Mouse (Mus musculus) cerebellum, adult 18-20 months (tissue): ENCODE measurements around the gene Ubac2.

Source experiments
- DNase-seq, 2 experiments: peaks; one replicate each; pipeline ENCODE4 v3.0.0; 2021

Gene Ubac2

DNA sequence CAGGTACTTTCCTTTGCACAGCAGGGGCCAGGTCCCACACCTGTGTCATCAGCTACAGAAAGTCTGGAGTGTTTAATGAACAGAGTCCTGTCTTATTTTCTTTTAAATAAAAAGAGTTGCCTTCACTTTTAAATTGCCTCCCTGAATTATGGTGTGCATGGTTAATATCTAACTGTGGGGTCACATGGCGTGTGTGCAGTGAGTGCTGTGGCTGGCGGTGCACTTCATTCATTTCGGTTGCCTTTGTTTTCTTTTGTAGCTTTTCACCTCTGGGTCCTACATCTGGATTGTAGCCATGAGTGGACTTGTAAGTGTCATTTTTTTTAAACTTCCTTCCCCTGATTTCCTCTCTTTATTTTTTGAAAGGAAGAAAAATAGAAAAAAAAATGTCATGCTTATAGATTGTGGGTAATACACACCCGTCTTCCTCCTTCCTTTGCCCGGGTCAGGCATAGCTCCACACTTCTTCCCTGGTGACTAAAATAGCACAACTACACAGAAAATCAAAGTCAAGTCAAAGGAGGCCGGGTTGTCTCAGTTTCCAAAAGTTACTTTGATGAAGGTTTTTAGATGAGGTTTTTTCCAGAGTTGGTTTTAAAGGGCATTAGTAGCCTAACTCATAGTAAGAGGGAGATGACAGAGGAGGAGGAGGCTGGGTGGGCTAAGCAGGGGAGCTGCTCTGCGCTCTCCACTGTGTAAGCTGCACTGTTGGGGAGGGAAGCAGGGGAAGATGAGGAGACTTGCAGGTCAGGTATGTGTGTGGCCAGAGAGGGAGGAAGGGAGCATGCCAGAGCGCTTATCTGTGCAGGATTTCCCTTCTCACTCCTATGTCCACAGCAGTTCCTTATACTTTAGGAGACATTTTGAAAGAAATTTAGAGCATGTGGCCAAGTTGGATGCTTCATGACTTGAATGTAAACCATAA is 104.9 kb downstream of the Ubac2 start:
- DNase-seq = no peak

DNA sequence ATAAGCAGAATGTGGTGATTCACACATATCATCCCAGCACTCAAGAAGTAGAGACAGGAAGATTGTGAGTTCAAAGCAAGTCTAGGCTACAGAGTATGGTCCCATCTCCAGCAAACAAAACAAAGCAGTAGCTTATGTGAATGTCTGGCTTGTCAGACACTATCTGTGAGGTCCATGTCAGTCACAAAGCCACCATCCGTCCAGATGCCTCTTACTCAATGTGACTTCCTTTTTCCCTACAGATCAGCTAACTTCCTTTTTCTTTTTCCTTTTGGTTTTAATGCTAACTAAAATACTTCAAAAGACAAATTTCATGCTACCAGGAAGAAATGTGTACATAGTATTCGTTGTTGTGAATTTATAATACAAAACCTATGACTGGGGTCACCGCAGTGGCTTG is 107.1 kb downstream of the Ubac2 start:
- no peak for DNase-seq

DNA sequence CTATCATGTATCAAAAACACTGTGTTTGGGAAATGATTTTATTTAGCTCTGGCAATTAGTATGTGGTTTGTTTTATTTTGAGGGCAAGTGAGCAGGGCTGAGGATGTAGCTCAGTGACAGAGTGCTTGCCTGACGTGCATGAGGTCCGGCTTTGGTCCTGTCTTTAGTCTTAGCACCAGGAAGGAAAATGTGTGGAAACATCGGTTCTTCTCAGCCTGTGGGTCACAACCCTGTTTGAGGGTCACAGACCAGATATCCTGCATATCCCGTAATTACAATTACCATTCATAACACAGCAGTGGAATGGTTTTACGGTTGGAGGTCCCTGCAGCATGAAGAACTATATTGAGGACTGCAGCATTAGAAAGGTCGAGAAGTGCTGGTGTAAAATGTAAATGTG is 107.6 kb downstream of the Ubac2 start:
- no peak for DNase-seq

DNA sequence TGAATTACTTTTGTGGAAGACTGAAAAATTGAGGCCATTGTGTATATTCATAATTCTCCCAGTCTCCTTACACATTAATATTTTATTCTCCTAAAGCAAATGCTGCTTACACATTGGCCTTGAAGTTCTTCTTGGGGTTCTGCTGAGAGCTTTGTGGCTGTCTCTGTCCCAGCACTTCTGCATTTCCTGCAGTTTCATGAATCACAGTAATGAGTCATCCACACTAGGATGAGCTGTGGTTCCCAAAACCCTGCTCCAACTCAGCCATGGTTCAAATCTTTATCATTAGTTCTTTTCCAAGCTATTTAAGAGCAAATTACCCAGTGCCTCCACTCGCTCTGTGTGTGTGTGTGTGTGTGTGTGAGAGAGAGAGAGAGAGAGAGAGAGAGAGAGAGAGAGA is 108.9 kb downstream of the Ubac2 start:
- DNase-seq = no peak

DNA sequence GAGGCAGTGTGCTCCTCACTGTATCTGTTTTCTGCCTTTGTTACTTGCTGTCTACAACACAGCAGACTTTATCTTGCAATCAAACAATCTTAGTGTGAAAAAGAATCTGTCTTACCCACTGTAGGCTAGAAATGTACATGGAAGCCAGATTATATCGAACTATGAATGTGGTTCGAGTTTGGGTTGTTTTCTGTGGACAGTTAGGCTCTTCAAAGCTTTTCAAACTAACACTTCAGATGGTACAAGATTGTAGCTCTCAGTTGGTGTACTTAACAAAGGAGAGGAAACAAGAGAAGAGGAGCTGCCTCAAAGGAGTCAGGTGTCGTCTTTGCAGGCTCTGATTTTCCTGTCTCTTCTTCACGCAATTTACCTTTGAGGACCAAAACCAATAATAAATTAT is 109.3 kb downstream of the Ubac2 start:
- DNase-seq = no peak

DNA sequence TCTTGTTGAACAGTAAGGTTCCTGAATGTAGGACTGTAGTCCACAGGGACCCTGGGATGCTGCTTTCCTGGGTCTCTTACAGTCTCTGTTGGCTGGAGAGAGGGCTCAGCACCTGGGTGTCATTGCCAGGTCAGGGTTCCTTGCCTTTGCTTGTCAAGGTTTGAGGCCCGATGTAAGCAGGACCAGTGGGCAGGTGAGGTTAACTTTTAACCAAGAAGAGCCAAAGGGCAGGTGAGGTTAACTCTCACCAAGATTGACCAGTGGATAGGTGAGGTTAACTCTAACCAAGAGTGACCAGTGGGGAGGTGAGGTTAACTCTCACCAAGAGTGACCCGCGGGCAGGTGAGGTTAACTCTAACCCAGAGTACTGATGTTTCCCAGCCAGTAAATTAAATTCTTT is 110.9 kb downstream of the Ubac2 start:
- no peak for DNase-seq

DNA sequence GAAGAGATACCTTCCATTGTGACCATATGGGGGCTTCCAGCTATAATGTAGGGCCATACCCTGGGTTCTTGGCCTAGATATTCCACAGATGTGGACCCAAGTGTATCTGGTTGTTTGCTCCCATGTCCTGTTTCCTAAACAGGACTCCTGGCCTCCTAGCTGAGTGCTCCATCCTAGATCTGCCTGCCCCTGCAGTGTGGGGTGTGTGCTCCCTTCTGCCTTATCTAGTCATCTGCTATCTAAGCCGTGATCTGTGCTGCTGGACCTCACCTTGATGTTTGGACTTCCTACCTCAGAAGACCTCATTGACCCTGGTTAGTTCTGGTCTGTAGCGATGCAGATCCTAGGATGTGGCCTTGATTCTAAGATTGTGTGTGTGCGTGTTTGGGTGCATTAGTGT is 111.4 kb downstream of the Ubac2 start:
- no peak for DNase-seq

DNA sequence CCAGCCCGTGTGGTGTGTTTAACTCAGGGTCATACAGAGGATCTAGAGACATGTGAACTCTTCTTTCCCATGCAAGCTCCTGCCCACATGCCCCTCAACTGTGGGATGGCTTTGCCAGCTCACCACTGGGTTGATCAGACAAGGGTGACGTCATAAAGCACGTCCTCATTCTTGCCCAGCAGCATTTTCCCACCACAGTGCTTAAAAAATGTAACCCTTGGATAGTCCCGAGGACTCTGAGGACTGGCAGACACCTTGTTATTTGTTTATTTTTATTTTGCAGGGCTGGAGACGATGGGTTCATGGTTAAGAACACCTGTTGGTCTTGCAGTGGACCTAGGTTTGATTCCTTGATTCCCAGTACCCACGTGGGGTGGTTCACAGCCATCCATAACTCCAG is 112.5 kb downstream of the Ubac2 start:
- no peak for DNase-seq

DNA sequence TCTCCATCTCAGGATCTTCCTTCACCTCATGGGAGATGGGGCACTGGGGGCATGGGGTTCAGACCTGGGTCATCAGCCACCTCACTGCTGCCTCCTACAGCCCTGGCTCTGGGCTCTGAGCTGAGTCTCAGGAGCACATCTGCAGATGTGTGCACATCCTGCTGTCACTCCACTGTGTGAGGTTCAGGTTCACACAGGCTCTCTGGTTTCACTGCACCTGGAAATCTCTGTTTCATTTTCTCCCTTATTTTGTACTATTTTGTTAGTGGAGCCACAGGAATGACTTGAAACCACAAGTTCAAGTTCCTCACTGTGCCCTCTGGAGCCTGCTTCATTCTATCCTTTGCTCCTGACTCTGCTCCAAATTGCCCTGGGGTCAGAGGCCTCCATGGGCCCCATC is 113.5 kb downstream of the Ubac2 start:
- no peak for DNase-seq

DNA sequence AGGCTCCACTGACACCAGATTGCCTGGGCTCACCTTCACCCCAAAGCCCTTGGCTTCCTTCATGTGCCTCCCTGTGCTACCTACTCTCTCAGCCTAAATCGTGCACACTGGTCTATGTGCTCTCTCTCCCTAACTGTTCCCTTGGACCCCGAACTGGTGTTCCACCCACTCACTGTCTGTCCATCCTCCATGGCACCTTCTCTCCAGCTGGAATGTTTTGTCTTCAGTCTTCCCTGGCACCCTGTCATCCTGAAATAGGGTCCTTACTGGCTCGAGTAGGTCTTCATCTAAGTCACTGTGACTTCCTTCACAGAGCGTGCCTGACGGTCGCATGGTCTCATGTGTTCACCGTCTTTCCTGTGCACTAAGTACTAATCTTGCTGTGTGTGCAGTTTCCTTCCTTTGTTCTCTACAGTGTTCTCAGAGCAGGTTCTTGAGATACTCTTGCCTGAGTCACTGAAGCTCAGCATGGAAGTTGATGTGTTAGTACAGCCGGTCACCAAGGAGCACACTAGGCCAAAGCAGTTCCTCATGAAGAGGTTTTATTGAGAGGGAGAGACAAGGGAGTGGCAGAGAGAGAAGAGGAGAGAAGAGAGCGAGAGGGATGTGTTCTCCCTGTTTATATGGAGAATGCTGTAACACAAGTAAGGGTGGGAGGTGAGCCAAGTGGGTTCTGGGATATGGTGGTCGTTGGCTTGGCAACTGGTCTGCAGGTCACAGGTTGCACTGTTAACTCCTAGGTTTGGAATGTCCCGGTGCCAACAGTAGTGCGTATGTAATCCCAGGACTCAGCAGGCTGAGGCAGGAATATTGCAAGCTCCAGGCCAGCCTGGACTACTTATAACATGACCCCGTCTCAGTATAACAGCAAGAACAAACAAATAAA is 114.2 kb downstream of the Ubac2 start:
- no peak for DNase-seq

DNA sequence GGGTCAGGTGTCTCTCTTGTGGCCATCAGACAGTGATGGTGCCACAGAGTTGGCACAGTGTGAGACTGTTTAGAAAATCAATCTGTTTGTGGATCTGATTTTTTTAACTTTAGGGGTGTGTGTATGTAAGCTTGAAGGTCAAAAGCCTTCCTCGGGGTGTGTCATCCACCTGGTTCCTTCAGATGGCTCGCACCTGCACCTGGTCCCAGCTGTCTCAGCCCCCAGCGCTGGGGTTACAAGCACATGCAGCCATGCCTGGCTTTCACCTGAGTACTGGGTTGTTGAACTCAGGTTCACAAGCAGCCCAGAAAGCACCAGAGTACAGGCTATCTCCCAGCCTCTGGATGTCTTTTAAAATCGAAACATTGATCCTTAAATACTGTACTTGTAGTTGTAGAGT is 115.2 kb downstream of the Ubac2 start:
- DNase-seq = no peak

DNA sequence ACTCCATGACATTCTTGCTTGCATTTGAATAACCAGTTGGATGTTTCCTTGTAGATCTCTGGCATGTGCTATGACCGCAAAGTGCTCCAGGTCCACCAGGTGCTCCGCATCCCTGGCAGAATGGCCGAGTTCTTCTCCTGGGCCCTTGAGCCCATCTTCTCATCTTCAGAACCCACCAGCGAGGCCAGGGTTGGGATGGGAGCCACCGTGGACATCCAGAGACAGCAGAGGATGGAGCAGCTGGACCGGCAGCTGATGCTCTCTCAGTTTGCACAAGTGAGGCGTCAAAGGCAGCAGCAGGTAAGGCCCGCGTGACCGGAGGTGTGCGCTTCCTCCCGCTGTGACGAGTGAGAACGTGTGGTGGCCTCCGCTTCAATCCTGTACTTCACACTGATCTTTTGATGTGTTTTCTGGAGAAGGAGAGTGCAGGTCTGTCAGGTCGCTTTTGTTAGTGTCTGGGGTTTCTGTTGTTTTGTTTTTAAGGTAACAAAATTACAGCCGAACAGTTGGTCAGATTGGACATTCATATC is 115.8 kb downstream of the Ubac2 start:
- DNase-seq = no peak

DNA sequence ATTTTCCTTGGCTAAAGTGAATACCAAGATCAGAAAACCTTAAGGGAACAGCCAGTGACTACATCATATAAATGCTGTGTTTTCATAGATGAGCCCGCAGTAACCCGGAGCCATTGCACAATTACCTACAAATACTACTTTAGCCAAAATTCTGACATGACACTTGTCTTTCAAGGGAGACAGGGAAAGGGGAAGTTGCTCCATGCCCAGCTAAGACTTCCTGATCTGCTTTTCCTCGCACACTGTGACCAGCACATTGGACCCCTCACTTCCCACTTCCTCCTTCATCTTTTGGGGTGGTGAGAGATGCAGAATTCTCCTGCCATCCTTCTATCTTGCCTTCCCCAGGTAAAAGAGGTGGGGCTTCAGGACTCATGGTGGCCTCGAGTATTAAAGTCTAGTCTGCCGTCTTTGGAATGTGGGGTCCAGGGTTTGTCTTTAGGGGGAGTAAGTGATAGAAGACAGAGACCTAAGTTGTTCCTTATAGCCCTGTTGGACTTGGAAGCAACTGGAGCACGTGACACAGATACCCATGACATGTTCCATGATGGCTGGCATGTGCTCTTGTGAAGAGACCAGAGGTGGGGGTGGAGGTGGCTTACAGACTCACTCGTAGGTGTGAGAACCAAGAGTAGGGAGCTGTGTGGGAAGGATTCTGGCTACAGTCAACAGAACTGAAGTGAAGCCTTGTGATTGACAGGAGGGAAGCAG is 116.6 kb downstream of the Ubac2 start:
- DNase-seq = no peak

DNA sequence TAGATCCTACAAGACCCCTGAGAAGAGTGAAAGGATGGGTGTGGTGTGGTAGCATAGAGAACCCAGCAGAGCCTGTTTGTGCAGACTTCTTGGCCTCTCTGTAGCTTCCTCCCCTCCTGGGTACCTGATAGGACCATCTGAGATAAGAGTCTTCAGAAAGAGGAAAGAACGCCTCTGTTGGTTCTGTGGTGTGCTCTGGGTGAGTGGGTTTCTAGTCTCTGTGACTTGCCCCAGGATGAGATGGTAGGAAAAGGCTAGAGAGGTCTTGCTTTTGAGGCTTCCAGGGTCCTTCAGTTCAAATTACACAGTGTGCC is 117.1 kb downstream of the Ubac2 start:
- no peak for DNase-seq

DNA sequence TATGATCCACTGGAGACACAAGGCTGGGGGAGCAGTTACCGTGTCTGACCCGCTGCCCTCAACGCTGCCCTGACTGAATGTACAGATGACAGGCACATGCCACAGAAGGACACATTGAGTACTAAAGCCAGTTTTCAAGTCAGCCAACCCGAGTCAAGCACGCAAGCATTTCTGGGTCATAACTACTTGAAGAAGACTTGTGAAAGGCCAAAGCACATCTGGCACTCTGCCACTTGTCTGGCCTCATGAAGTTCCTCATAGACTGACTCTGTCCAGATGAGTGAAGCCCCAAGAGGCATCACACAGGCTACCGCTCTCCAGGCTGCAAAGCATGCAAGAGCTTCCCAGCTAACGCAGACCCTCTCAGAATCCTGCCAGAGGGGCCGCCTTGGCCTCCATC is 118.4 kb downstream of the Ubac2 start:
- DNase-seq = peak in 1 of 2 experiments; percentile 12

DNA sequence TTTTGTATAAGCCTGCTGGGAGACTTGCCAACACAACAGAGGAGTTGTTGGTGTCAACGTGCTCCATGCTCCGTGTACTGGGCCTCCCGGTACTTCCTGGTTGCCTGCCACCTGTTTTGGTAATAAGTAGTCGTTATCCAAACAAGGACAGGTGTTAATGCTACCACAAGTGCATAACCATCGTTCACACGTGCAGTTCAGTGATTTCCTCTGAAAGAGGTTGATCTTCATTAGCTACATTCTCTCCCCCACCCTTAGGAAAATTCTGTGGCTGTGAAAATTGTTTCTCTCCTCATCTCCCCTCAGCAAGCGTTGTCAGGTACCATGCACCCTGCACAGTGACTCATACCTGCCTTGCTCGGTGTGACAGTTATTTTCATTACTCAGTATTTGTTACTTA is 121.0 kb downstream of the Ubac2 start:
- DNase-seq = no peak

DNA sequence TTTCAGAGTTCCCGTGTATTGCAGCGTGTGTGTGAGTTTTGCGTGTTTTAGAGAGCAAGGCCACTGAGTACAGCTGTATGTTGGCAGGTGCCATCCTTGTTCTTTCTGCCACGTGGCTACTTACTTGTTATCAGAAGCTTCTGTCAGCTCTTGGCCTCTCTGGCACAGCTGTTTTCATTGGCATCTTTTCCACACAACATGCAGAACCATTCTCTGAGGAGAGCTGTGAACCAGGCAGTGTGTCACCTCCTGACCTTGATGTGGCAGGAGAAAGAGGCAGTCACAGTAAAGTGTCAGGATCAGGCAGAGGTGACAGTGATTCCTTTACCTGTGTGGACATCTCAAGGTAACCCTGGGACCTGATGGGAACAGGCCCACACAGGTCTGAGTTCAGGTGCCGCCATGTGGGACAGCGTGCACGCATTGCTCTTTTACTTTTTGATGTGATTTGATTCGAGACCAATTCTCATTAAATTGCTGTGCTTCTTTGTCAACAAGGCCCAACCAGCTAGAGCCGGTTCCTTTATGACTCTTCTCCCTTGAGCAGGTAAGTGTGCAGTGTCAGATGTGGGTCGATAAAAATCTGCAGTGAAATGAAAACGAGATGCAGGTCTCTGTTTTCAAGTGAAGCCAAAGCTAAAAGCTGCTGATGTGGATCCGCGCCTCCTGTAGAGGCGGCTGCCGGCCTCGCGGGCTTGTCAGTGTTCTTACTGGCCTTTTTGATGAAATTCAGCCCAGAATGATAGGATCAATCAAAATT is 122.1 kb downstream of the Ubac2 start:
- no peak for DNase-seq

DNA sequence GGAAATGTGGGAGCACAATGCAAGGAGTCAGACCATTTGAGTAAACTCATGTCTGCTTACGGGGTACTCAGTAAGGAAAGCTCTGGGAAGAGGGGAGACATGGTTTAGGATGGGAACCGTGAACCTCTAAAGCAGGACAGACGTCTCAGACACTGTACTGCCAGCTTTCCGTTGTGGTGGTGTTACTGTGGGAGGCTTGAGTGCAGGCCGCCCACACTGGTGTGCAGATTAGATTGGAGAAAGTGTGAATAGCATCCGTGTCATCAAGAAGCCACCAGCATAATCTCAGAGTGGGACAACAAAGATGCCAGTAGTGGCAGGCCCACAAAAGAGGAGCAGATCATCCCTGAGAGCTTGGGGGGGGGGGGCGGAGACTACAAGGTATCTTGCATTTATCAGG is 123.8 kb downstream of the Ubac2 start:
- no peak for DNase-seq

DNA sequence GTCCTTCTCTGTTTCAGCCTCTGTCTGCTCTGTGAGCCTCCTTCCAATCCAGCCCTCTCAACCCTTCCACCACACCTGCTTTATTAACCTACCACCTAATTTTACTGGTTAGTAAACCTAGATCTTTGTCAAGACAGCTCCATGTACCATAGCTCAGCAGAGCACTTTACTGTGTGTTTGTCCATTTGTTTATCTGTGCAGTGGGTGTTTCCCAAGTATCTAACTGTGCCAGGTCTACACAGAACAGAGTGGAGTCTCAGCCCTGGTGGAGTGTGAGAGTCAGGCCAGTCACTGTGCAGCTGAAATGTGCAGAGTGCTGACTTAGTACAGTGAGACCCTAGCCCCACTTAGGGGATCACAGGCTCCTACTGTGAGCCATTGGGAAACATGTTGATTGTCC is 125.4 kb downstream of the Ubac2 start:
- no peak for DNase-seq

DNA sequence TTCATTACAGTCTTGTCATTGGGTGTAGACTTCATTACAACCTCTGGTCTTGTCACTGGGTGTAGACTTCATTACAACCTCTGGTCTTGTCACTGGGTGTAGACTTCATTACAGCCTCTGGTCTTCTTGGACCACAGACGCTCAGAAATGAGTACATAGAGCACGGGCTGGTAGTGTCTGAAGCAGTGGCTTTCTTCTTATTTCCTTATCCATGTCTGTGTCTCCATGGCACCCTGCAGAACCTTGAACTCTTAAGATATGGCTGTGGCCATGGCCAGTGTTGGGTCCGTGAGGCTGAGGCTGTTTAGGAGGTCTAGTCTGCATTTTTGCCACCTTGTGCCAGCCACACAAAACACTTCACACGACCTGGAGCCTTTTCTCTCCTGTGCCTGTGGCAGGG is 129.8 kb downstream of the Ubac2 start:
- DNase-seq = no peak

DNA sequence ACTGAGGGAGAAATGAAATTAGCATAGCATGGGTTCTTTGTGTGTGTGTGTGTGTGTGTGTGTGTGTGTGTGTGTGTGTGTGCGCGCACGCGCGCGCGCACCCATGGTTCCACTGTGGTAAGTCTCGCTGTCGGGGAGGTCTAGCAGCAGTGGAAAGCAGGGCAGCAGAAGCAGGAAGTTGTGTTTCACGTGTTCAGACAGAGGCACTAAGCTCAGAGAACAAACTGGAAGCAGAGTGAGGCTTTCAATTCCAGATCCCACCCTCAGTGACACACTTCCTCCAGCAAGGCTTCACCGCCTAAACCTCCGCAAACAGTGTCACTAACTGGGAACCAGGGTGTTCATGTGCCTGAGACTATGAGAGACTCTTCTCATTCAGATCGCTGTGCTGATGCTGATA is 131.1 kb downstream of the Ubac2 start:
- no peak for DNase-seq

DNA sequence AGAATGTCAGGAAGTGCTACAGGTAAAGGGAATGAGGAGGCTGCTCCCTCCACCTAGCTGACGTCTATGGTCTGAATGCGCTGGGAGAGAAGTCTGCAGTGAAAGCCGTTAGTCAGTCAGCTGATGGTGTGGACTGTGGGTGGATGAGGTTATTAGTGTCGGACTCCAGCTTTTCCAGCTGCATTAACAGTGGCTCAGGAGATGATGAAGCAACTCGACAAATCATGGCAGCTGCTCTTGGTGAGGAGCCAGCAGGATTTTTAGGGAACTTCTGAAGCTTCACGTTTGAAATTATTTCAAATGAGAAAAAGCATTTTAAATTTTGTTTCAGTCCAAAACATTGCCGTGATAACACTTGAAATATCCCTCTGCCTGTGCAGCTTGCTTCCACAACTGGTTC is 131.9 kb downstream of the Ubac2 start:
- DNase-seq = no peak

DNA sequence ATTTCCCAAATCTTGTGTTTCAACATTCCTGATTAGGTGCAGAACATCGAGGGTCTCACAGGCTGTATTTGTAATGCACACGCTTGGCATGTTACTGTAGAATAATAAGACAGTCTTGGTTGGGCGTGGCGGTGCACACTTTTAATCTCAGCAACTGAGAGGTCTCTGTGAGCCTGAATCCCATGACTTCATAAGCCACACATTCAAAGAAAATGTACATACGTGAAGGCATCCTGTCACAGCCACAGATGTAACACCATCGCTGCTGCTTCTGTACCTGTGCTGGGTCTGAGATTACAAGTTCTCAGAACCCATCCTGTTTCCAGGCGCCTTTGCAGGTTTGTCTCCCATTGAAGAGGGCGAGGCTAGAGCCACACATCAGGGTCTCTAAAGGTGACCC is 133.3 kb downstream of the Ubac2 start:
- DNase-seq = no peak
